Mouse (Mus musculus) ovary, postnatal 36 days (tissue): ENCODE data around the gene Peli2.
"Not testable (repeated sequence)": the region's sequence is repeated elsewhere in the genome, so short reads cannot be mapped to it uniquely, and the experiment has no call there.

ENCODE experiments used
- DNase-seq: peaks from one replicate; pipeline ENCODE4 v3.0.0; 2022; ENCODE audit warnings: low spot score, mixed read lengths

Gene Peli2

DNA sequence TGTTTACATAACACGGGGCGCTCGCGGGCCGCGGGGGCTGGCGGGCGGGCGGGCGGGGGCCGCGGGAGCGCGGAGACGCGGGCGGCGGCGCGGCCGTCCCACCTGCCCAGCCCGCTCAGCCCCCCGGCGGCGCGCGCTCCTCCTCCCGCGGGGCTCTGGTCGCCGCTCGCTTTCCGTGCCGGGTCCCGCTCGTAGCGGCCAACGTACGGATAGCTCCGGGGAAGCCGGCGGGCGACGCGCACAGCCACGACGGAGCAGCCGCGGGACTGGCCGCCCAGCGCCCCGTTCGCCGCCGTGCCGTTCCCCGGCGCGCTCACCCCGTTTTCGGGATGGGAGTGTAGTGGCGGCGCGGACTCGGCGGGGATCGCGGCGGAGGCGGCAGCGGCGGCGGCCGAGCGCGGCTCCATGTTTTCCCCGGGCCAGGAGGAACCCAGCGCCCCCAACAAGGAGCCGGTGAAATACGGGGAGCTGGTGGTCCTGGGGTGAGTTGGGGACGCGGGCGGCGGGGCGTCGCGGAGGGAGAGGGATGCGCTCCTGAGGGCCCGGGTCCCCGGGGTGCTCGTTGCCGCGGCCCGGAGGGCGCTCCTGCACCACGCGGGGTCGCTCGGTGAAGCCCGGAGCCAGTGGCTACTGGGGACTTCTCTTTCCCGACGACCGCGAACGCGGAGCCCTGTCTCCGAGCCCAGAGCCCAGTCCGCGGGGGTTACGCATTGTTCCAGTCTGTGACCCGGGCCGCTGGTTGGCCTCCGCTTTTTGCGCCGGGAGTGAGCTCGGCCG, at the start of gene Peli2:
TSS of gene Peli2 (plus strand) at position 72 of the 777 bp plus-strand sequence.
- peak; percentile 81 for DNase-seq

DNA sequence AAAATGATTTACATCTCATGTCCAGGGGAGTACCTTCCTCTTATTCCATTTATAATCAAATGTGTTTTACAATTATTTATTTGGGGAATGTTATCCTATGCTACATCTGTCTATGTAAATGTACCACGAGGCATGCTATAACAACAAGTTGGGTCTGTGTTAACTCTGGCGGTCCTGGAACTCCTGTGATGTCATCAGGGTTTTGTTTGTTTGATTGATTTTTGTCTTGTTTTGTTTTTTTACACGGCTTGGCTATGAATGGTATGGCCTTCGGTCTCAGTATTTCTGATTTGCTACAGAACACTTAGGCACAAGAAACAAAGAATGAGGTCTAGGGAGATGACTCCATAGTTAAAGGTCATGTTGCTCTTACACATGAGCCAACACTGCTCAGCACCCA, 48.5 kb upstream of the Peli2 start:
- DNase-seq: no peak

DNA sequence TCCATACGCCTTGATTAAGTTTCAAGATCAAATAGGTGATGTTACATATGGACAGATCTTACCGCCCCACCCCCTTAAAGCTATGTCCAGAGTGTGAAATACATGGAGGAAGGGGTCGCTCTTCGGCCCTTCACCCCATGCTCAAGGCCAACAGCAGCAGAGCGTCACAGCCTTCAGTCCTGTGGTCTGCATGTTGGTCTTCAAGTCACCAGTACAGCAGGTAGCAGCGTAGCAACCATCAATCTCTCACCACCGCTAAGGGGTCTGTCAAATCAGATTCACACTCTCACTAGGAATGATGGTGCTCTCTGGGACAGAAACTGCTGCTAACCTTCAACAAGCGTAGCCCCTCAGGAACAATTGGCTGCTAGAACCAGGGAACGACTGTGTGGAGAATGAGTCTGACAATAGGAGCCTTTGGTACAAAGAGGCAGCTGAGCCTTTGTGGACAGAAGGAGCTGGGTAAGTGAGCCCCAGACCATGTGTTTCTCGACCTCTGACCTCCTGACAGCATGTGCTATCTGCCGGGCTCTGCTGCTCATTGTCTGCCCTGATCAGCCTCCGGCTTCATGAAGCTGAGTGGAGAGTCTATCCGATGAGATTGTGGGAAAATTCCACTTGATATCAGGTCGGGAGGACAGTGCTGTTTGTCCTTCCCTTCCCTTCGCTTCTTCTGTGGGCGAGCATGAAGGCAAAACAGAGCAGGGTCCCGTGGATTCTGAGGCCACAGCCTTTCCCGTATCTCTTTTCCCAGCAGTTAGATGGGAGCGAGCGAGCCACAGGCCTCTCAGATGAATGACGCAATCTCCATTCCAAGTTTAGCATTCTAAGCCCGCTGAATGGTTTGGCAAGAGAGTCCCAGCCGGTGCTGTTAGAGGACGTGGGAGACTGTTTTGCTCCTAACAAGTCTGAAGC, 47.1 kb upstream of the Peli2 start:
- DNase-seq: peak; percentile 19

DNA sequence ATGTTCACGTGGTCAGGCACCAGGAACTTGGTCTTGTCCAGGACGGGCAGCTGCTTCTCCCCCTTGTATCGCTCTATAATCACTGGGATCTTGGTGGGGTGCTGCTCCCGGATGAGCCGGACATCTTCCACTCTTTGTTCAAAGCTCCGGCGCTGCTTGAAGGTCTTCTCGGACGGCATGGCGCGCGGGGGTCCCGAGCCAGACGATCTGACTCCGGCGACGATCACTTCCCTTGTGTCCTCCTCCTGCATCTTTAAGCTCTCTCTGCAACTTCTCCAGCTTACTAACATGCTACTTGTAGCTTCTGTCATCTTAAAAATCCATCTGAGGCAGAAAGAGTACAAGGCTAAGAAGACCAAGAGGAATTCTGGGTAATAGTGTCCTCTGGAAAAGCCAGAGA, 41.0 kb upstream of the Peli2 start:
- DNase-seq: not testable (repeated sequence)

DNA sequence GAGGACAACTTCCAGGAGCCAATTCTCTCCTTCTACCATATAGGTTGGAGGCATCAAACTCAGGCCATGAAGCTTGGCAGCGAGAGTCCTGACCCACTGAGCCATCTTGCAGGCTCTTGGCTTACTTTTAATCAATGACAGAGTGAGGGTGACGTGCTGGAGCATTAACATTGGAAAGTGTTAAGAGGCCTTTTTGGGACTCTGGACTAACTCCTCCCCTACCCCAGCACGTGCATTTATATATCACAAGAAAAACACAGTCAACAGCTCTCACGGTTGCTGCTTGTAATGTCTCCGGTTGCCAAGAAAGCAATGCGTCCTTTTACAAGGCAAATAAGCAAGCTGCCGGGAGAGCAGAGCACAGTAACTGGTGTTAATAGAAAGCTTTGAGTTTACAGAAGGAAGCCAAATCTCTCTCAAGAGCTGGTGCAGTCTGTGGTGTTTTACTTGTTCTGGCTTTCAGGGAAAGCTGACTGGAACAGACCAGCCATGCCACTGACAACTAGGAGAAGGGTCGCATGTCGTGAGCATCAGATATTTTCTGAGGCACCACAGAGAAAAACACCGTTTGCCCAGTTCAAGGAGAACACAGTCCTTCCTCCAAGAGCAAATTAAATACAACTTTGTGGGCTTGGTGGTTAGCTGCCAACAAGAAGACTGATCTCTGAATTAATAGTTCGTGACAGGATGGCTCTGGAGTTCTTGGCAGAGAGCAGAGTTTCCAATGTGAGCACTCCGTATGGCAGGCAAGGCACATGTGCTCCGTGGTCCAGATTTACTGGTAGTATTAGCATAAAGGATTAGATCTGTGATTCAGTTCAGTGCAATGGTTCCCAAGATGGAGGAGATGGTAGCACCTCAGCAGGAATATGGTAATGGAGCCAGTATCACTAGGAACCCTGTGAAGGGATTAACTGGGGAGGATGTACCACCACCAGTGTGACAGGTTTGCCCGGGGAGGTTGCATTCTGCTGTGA, 36.5 kb upstream of the Peli2 start:
- DNase-seq: no peak

DNA sequence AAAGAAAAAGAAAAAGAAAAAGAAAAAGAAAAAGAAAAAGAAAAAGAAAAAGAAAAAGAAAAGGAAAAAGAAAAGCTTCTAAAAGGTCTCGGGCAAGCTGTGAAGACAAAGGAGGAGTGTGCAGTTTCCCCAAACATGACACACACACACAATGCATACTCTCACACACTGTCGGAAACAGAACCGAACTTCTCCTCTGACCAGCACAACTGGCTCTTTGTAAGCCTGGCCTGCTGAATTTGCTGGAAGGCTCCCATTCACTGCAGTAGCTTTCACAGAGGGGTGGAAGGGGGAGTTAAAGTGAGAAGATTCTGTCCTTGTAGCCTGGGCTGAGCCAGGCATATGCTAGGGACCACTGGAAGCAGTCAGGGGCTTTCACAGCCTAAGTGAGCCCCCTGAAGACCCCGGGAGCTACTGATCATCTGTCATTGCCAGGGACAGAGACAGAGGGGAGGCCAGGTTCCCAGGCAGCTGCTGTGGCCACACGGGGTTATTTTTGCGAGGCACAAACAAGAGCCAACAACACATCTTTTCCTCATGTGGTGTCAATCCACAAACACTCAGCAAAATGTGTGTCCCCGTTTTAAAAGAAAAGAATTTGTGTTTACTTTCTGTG, 33.8 kb upstream of the Peli2 start:
- no peak for DNase-seq

DNA sequence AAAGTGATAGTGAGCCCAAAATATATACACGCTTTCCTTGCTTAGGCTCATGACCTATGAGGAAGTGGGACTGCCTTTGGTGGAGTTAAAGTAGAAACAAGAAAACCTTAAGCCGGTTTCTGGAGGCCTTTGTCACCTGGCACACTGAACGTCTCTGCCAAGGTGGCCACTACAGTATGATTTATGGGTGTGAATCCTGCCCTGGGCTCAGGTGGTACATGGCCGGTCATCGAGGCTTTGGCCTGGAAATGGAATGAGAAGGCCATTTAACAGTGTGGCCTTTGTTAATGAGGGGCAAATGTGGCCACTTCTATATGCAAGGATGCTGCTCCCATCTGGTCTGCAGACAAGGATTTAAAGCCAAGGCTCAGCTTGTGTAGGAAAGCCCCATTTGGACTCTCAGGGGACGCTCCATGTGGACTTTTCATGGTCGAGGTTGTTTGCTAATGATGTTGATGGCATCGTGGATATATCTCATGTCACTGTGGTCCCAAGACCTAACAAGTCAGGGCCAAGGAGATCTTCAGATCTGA, 33.3 kb upstream of the Peli2 start:
- no peak for DNase-seq

DNA sequence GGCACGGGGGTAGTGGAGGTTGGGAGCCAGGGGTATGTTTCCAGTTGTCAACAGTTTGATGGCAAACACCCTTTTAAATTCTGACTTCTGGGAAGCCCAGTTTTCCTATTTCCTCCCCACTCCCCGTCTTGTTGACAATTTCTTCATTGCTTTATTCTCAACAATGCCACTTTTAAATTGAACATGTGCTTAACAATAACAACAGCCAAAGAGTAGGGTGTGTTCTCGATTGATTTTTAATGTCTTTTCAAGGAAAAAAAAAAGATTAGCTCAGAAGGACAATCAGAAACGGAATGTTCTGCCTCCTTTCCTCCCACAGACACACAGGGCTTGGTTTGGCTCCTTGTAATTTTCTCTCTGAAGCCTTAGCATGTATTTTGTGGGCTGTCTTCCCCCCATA, 30.2 kb upstream of the Peli2 start:
- DNase-seq: no peak

DNA sequence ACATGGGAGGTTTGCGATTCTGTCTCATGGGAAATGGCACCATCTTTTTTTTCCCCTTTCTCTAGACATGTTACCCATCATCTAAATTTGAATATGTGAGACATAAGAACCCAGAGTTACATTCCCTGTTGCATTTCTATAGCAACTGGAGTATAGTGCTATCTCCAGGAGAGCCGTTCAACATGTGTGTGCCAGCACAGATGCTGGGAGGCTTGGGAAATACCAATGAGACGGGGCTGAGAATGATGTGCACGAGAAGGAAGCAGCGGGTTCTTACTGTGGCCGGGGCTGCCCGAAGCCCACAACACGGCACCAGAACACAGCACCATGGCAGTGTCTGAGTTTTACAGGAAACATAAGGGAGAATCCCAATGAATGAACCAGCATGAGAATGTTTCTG, 29.5 kb upstream of the Peli2 start:
- DNase-seq: no peak

DNA sequence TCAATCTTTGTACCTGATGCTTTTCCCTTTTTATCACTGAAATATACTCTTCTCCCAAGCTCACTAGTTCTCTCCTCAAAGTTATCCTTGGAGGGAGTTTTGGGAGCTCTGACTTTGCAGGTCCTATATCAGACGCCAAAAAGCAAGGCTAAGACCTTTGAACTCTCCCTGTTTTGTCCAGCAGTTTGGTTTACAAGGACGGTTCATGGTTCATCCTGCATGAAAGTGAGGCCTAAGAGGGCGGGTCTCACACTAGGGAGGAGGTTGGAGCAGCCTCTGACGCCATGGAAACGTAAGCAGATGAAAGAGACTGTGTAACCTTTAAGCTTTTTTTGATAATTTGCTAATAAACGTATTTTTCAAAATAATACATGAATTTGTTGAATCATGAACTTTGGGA, 22.4 kb upstream of the Peli2 start:
- no peak for DNase-seq

DNA sequence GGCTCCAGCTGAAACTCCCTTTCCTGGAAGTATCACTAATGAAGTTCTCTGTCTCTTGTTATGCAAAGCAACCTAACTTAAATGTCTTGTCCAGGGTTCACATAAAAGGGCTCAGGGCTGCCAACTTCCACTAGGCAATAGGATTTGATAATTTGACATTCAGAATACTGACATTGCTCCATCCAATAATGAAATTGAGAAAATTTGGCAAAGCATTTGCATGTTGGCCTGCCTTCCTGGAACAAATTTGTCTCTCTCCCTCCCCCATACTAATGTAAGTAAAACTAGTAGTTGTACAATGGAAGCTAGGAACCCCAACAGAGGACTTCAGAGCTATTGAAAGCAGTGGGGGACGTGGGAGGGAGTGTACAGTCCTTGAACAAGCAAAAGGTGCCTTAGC, 21.3 kb upstream of the Peli2 start:
- DNase-seq: no peak

DNA sequence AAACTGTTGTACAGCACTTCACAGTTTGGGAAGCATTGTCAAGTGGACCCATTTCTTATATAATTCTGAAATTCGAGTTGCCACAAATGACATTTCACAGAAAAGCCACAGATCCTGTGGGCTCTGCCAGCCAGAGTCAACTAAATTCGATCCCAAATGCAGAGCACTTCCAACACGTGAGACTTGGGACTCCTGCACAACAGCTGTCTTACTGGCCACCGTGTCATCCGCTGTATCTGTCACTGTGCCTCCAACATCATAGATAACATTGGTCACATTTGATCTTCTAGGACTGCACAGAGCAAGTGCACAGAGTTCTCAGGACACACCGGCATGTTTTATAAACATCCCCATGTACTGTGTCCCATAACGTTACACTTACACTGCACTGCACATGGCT, 14.2 kb upstream of the Peli2 start:
- DNase-seq: no peak

DNA sequence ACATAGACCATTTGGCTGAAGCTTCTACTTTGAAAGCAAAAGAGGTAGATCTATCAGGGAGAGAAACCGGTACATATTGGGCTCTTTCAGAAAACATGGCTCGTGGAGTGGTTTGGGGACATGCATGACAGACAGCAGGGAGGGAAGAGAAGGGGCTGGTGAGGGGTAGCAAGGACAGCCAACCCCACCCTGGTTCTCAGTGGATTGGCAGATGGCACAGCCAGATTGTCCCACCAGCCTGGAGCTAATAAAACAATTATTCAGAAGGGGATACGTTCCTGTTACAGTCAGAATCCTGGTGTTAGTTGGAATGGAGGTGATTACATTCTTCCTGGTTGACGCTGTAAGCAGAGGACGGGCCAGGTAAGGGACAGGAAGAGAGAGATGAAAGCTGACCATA, 2.6 kb upstream of the Peli2 start:
- no peak for DNase-seq

DNA sequence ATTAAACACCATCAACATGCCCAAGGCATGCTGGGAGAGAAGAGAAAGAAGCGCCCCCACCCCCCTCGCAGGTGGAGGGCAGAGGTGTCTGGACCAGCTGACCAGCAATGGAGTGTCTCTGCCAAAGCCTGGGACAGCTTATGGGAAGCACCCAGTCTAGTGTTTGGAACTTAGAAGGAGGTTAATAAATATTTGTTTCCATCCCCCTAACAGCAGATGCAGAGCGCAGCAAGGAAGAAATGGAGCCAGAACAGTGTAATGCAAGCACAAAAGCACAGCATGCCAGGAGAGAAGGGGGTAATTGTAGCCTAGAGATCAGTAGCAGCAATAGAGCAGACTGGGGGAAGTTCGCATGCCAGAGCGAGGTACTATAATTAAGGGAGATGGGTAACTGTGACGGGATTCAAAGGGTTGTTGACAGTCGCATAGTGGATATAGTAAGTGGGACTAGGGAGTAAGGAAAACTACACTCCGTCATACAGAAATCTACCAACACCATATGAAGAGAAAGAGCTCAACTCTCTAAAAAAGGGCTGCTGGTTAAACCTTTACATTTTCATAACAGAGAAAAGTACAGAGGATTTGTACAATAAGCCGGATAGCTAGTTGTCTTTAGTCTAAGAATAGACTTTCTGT, 1.5 kb upstream of the Peli2 start:
- no peak for DNase-seq

DNA sequence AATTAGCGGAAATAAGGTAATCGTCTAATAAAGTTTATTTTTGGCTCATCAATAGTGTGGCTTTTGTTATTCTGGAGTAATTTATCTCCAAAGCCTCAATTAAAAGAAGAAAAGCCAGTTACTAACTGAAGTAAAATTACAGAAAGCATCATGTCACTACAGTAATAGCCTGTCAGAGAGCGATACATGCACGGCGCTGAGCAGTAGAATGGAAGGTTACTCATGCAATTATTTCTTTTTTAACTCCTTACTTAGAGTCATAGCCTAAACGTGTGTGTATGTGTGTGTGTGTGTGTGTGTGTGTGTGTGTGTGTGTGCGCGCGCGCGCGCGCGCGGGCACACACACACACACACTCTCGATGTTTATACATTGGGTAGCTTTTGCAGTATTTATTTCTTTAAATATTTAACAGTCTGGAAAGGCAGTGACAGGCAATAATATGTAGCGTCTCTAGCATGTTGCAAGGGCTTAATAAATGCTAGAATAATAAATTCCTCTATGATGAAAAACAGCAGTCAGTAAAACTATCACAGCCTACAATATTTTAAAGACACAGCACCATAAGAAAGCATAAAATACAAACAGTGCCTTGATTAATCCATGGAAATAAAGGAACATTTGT, 864 bp upstream of the Peli2 start:
- no peak for DNase-seq

DNA sequence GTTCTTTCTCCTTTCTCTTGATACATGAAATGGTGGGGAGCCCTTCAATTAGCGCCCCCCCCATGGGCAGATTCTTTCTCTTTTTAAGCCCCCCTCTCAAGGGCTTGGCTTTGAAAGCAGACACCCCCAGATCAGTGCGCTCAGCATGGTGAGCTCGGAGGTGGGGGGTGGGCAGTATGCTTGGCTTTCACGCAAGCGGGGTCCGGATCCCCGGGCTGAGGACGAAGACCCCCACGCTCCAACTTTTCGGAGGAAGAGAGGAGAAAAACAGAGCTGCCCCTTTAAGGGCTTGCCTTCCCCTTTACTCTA, 226 bp upstream of the Peli2 start:
- no peak for DNase-seq

DNA sequence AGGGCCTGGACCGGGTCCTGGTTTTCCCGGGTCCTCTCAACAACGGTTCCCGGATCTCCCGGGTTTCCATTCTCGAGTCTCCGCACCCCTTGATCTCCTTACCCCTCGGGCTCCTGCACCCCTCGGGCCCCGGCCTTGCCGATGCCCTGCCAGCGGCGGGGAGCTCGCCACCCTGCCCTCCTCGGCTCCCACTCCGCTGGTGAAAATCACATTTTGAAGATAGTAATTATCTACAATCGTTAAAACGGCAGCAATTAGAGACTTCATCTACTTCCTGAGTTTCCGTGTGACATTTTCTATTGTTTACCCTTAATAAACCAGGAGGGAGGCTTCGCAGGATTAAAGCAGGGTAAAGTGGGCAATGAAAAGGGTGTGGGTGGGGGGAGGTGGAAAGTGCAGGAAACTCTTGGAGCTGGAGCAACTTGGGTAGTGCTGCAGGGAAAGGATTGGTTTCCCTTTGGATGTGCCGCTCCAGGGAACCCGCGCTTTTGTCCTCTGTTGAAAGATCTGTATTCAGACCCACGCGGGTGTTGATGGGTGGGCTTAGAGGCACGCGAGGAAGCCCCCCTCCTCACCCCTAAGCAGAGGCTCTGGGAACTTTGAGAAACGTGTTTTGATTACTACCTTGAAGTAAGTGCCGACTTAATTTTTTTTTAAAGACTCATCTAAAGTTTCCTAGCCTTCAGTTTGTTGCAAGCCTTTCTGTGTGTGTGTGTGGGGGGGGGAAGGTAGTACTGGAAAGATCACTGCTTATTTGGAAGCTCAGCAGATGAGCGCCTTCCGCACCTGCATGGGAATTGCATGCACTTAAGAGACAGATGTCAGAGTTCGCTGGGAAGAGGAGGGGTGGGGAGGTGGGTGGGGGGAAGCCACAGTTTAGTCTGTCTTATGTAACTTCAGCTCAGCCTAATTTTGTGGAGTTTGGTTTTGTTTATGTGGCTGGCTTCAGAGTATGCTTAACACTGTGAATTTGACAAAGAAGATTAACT, 1.2 kb downstream of the Peli2 start:
- DNase-seq: no peak

DNA sequence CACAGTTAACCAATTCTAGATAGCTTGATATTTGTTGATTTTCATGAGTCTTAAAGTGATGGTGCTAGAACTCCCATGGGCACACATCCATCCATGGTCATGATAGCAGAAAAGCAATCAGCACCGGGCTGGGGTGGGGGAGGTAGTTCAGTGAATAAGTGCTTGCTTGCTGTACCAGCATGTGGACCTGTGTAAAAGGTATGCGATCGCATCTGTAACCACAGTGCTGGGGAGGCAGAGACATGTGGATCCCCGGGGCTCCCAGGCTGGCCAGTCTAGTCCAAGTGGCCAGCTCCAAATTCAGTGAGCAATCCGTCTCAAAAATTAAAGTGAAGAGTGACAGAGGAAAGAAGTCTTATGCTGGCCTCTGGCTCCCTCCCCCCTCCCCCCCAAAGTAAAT, 3.4 kb downstream of the Peli2 start:
- DNase-seq: no peak

DNA sequence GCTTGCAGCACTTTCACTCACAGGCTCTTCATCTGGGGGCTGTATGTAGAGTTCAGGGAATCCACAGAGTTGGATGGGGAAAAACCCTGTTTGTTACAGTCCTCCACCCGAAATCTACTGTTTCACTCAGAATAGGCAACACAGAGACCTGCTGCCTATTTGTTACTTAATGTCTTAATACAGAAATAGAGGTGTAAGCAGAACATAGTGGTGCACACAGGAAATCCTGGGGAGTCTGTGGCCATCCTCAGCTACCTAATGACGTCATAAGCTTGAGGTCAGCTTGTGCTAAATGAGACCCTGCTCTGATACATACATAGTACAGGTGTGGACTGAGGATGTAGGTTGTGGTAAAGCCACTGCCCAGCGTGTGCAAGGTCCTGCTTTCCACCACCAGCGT, 4.2 kb downstream of the Peli2 start:
- DNase-seq: no peak
